Mouse (Mus musculus): ENCODE data around the gene Tnfaip6.

The Tnfaip6 gene

DNA sequence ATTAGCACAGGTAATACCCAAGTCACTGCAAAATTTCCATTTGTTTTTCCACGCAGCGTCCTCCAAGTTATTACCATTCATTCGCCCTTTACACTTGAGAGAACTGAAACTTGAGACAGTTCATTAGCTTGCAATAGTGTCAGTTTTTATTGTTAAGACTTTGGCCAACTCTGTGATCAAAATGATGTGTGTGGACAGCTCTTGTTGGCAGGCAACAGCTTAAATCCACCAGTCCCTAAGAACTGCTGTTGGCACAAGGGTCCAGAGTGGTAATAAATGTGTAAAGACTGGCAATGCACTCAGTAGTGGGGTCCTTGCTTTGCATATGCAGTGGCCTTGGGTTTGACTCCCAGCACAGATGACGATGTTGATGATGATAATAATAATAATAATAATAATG lies 14.5 kb downstream of the Tnfaip6 start:
- no peak for ATAC-seq (ENCODE audit: low TSS enrichment)

DNA sequence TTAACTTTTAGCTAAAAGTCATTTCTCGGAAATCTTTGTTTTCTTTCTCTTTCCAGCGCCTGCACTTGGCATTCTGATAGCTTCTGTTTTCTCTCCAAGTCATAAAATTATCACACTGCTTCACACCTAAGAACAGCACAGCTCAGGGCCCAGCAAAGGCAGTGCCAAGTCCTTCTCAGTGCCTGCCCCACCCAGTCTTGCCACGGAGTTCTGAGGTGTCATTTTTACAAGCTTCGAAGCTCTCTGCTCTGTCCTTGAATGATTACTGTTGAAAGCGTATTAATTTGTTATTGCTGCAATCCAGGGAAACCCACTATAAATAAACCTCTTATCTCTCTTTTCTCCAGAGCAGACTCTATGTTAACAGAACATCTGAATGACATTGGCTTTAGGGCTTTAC lies 15.7 kb downstream of the Tnfaip6 start:
- peak; percentile 76 for ATAC-seq (ENCODE audit: low TSS enrichment)

DNA sequence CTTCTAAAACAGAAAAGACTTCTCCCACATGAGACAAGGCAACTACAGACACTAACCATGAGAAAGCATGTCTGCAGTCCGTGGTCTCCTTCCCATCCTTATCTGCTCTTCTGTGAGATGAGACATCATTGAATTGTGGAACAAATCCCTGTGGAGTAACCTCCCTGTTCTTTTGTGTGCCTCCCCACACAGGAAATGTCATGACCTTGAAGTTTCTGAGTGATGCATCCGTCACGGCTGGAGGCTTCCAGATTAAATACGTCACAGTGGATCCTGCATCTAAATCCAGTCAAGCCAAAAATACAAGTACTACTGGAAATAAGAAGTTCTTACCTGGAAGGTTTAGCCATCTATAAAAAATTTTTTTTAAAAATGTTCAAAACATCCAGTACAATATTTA lies 17.8 kb downstream of the Tnfaip6 start:
- no peak for ATAC-seq (ENCODE audit: low TSS enrichment)

GRCm38 (mm10) chr2:52057099-52057498 lies 19.3 kb downstream of the Tnfaip6 start:
- ATAC-seq (ENCODE audit: low TSS enrichment) = no peak

- no peak for ATAC-seq (ENCODE audit: low TSS enrichment)
Observed at GRCm38 (mm10) chr2:52057681-52058080, 19.9 kb downstream of the Tnfaip6 start.

DNA sequence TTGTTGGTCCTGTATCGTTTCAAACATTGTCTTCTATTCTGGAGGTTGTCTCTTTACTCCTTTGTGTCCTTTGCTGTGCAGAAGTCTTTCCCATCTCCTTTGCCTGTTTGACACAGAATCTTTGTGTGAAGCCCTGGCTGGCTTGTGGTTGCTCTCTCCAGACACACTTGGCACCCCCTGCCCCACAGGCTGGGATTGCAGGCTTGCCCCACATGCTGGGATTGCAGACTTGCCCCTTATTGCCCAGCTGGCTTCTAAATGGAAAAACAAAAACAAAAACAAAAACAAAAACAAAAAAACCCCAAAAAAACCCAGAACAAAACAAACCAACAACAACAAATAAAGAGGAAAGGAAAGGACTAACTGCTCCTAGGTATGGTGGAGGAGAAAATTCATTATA lies 30.8 kb downstream of the Tnfaip6 start:
- no peak for ATAC-seq (ENCODE audit: low TSS enrichment)

DNA sequence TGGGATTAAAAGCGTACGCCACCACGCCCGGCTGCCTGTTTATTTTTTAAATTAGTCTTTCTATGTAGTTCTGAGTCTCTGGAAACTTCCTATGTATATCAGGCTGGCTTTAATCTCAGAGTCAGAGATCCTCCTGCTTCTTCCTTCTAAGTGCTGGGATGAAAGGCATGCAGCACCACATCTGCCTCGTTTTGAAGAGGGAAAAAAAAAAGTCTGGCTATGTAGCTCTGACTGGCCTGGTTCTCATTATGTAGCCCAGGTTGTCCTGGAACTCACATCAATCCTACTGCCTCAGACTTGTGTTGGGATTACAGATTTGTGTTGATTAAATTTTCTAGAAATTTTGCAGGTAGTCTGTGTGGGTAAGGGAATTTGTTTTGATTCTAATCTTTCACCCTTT lies 33.0 kb downstream of the Tnfaip6 start:
- no peak for ATAC-seq (ENCODE audit: low TSS enrichment)

- ATAC-seq (ENCODE audit: low TSS enrichment) = no peak
Observed at GRCm38 (mm10) chr2:52071241-52071991, 33.6 kb downstream of the Tnfaip6 start.

DNA sequence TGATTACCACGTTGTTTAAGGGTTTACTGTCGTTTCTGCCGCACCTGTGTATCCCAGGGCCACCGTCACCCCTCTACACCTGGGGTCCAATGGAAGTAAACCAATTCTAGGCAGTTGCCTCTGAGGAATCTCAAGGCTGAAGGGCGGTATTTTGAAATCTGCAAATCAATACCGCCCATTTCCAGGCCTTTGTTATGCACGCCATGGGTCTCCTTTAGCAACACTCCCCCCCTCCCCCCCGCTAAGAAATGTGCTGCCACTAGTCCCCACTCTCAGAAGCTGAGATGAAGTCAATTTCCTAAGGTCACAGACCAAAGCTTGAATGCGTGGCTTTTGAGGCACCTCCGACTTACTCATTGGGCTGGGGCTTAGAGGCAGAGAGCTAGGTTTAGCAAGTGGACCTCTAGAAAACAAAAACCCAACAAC lies 34.3 kb downstream of the Tnfaip6 start:
- ATAC-seq (ENCODE audit: low TSS enrichment) = no peak

DNA sequence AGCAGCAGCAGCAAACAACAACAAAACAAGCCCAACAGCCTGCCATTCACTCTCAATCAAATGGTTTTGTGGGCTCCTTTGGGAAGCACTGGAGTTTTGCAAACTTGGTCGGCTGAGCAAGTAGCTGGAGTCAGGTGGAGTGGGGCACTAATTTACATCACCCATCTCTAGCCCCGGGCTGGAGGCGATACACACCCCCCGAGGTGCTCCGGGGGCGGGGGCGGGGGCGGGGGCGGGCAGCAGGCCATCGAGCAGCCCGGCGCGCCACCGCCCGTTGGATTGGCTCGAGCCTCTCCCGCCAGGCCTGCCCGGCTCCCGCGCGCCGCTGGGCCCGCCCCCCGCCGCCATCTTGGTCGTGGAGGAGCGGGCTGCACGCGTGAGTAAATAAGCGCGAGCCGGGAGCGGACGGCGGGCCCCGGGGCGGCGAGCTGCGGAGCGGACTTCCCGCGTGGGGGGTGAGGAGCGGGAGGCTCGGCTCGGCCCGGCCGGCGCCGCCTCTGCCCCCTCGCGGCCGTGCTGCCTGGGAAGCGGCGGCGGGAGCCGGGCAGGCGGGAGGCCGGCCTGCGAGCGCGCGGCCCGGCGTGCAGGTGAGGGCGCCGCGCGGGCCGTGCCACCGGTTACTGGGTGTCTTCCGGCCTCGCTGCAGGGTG lies 34.8 kb downstream of the Tnfaip6 start, which contains the start of gene Rif1:
TSS of gene Rif1 (plus strand) at position 342 of the 650 bp plus-strand sequence.
- ATAC-seq (ENCODE audit: low TSS enrichment) = peak; percentile 95

DNA sequence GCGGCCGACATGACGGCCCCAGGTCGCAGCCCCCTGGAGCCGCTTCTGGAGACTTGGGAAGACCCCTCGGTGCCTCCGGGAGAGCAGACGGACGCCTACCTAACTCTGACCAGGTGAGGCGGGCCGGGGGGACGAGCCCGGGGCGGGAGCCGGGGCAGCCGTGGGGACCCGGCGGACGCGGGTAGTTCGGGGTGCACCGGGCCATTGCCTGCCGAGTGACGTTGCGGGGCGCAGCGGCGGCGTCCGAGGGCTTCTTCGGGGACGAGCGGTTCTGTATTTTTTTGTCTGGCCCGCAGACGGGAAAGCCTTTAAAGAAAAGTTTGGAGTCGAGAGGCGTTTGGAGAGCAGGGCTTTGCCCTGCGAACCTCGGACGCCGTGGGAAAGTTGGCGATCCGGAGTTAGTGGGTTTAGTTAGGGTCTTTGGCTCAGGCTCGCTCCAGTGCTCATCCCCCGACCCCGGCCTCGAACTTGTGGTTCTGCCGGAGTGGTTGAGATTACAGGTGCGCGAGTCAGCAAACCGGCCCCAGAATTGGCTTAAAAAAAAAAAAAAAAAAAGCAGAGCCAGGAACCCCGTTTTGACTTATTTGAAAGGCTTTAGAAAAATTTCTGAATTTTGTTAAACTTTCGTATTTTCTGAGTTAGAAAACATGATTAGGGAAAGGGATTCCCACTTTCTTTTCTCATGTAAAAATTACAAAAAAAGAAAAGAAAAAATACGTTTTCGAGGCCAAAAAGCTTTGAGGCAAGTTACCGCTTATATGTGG lies 35.5 kb downstream of the Tnfaip6 start:
- ATAC-seq (ENCODE audit: low TSS enrichment) = peak; percentile 32; the same call in 1 of the 2 replicates

GRCm38 (mm10) chr2:52078666-52079065 lies 40.9 kb downstream of the Tnfaip6 start:
- ATAC-seq (ENCODE audit: low TSS enrichment) = no peak

DNA sequence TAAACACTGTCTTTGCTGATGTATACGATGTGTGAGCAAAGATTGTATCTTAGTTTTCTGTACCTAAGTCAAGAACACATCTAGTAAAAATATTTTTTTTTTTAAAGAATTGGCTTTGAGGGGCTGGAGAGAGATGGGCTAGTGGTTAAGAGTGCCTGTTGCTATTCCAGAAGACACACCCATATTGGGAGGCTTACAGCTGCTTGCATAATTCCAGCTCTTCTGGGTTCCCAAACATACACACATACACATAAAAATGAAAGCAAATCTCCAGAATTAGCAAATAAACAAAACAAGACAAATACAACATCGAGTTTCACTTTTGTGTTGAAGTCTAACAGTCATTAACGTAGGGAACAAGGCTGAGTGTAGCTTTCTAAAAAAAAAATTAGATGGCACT lies 46.2 kb downstream of the Tnfaip6 start:
- ATAC-seq (ENCODE audit: low TSS enrichment) = no peak

GRCm38 (mm10) chr2:52084571-52084970 lies 46.8 kb downstream of the Tnfaip6 start:
- no peak for ATAC-seq (ENCODE audit: low TSS enrichment)

Data from frontal cortex, adult (tissue).